Mouse (Mus musculus): ENCODE results near the gene Rtkn. TPM values are rescaled to one million over a fixed set of nuclear protein-coding genes. Genes with fewer than 3 reads are reported as not detected.

The Rtkn gene
- total and polyA plus RNA-seq, 2 experiments: 4.7 to 17.4 TPM

DNA sequence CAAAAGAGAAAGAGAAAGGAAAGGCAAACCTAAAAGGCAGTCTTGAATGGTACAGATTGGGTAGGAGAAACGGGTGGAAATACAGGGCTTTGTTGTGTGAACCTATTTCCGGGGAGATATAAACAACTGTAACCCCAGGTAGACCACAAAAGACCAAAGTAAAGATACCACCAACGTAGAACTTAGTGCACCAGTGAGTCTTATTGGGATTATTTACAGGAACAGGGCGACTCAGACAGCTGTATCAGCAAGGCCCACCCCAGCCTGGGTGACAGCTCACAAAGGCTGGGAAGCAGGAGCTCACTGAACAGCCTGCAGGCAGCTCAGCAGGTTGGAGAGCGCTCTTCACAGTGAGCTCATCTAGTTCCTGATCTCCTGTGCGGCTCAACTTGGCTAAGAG is 39.3 kb upstream of the Rtkn start:
- Histone ChIP-seq H3K79me2 (ENCODE audit: control insufficient read depth, insufficient read depth, low read length) (no peaks in the 10 kb centered on the region), H3K27ac (replicated peaks; ENCODE audit: insufficient read depth, low read depth, low read length) (no peak overlapping the region), H3K36me3 (ENCODE audit: control insufficient read depth, insufficient read depth, low read length) (no peaks in the 10 kb centered on the region), H3K27me3 (ENCODE audit: control insufficient read depth, insufficient read depth, low read length) (no peaks in the 10 kb centered on the region), H3K9ac (ENCODE audit: low read depth, low read length) (no peak overlapping the region), H3K4me1 (ENCODE audit: control insufficient read depth, insufficient read depth, low read length) (no peaks in the 10 kb centered on the region), H3K4me3 (ENCODE audit: insufficient read depth, low read depth, low read length) (no peak overlapping the region)
- no peak for TF ChIP-seq POLR2A (IDR thresholded peaks at IDR 0.05; ENCODE audit: extremely low read depth, insufficient read depth, low read length)
- no peak for TF ChIP-seq CTCF (IDR thresholded peaks at IDR 0.05; ENCODE audit: low read depth, low read length)
- DNase-seq (ENCODE audit: extremely low read depth, low read depth, low spot score): no peak
- 81% methylated on average over 6 of the region's 6 CpGs for WGBS

- DNase-seq (ENCODE audit: extremely low read depth, low read depth, low spot score): no peak
- H3K79me2 ChIP-seq (ENCODE audit: control insufficient read depth, insufficient read depth, low read length): no peaks in the 10 kb centered on the region
- WGBS: 83% methylated on average over 2 of the region's 2 CpGs
- H3K4me3 ChIP-seq (ENCODE audit: insufficient read depth, low read depth, low read length): no peak overlapping the region
- H3K9ac ChIP-seq (ENCODE audit: low read depth, low read length): no peak overlapping the region
- H3K27ac ChIP-seq (replicated peaks; ENCODE audit: insufficient read depth, low read depth, low read length): no peak overlapping the region
- H3K4me1 ChIP-seq (ENCODE audit: control insufficient read depth, insufficient read depth, low read length): peaks cover 11% of the 10 kb centered on the region
- H3K27me3 ChIP-seq (ENCODE audit: control insufficient read depth, insufficient read depth, low read length): no peaks in the 10 kb centered on the region
- TF ChIP-seq POLR2A (IDR thresholded peaks at IDR 0.05; ENCODE audit: extremely low read depth, insufficient read depth, low read length): no peak
- TF ChIP-seq CTCF (IDR thresholded peaks at IDR 0.05; ENCODE audit: low read depth, low read length): no peak
- no peaks in the 10 kb centered on the region for H3K36me3 ChIP-seq (ENCODE audit: control insufficient read depth, insufficient read depth, low read length)
Observed at GRCm38 (mm10) chr6:83098411-83098810, 36.9 kb upstream of the Rtkn start.

GRCm38 (mm10) chr6:83101316-83101687 is 34.0 kb upstream of the Rtkn start, which contains the start of the genes Ccdc142 and Gm42688:
TSS of gene Ccdc142 (plus strand) at chr6:83101601.
TSS of gene Gm42688 (plus strand) at chr6:83101617.
- Histone ChIP-seq H3K4me3 (ENCODE audit: insufficient read depth, low read depth, low read length) (peak within 1 kb of the TSS; percentile 67), H3K27ac (replicated peaks; ENCODE audit: insufficient read depth, low read depth, low read length) (peak within 1 kb of the TSS; percentile 53), H3K27me3 (ENCODE audit: control insufficient read depth, insufficient read depth, low read length) (no peaks in the 10 kb centered on the region), H3K4me1 (ENCODE audit: control insufficient read depth, insufficient read depth, low read length) (peaks cover 11% of the 10 kb centered on the region), H3K36me3 (ENCODE audit: control insufficient read depth, insufficient read depth, low read length) (no peaks in the 10 kb centered on the region), H3K9ac (ENCODE audit: low read depth, low read length) (peak within 1 kb of the TSS; percentile 81), H3K79me2 (ENCODE audit: control insufficient read depth, insufficient read depth, low read length) (no peaks in the 10 kb centered on the region)
- WGBS: 1% methylated on average over 25 of the region's 25 CpGs
- DNase-seq (ENCODE audit: extremely low read depth, low read depth, low spot score): peak; percentile 90
- TF ChIP-seq CTCF (IDR thresholded peaks at IDR 0.05; ENCODE audit: low read depth, low read length) (peak; percentile 64), POLR2A (IDR thresholded peaks at IDR 0.05; ENCODE audit: extremely low read depth, insufficient read depth, low read length) (peak; percentile 66; the same call in 1 of the 2 replicates)

GRCm38 (mm10) chr6:83101688-83102556 is 33.3 kb upstream of the Rtkn start:
- peak; percentile 61 for DNase-seq (ENCODE audit: extremely low read depth, low read depth, low spot score)
- Histone ChIP-seq H3K79me2 (ENCODE audit: control insufficient read depth, insufficient read depth, low read length) (no peaks in the 10 kb centered on the region), H3K27ac (replicated peaks; ENCODE audit: insufficient read depth, low read depth, low read length) (peak overlapping the region; percentile 53), H3K36me3 (ENCODE audit: control insufficient read depth, insufficient read depth, low read length) (no peaks in the 10 kb centered on the region), H3K9ac (ENCODE audit: low read depth, low read length) (peak overlapping the region; percentile 81), H3K4me3 (ENCODE audit: insufficient read depth, low read depth, low read length) (peak overlapping the region; percentile 67), H3K4me1 (ENCODE audit: control insufficient read depth, insufficient read depth, low read length) (peaks cover 11% of the 10 kb centered on the region), H3K27me3 (ENCODE audit: control insufficient read depth, insufficient read depth, low read length) (no peaks in the 10 kb centered on the region)
- under 1% methylated on average over 73 of the region's 74 CpGs for WGBS
- peak; percentile 45; the same call in 1 of the 2 replicates for TF ChIP-seq CTCF (IDR thresholded peaks at IDR 0.05; ENCODE audit: low read depth, low read length)
- no peak for TF ChIP-seq POLR2A (IDR thresholded peaks at IDR 0.05; ENCODE audit: extremely low read depth, insufficient read depth, low read length)

DNA sequence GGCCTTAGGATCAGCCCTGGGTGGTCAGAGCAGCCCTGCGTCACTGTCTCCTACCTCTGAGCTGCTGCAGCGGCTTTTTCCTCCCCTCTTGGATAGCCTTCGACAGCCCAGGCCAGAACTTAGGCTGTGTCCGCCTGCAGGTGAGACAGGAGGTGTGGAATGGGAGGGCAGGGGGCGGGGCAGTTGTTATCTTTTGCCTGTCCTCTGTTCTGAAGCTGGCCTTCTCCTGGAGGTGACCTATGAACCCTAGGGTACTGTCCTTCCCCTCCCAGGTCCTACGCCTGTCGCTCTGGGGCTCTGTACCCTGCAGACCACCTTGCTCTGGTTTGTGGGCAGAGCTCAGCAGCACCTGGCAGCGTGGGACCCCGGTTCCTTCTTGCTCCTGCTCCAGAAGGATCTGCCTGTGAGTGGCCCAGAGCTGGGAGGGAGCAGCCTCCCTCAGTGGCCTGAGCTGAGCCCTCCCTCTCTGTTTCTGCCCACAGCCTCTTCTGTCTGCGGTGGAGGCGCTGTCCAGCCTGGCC is 32.1 kb upstream of the Rtkn start:
- TF ChIP-seq POLR2A (IDR thresholded peaks at IDR 0.05; ENCODE audit: extremely low read depth, insufficient read depth, low read length): no peak
- peak; percentile 34; the same call in 1 of the 2 replicates for TF ChIP-seq CTCF (IDR thresholded peaks at IDR 0.05; ENCODE audit: low read depth, low read length)
- Histone ChIP-seq H3K27me3 (ENCODE audit: control insufficient read depth, insufficient read depth, low read length) (no peaks in the 10 kb centered on the region), H3K4me1 (ENCODE audit: control insufficient read depth, insufficient read depth, low read length) (peaks cover 17% of the 10 kb centered on the region), H3K36me3 (ENCODE audit: control insufficient read depth, insufficient read depth, low read length) (no peaks in the 10 kb centered on the region), H3K9ac (ENCODE audit: low read depth, low read length) (no peak overlapping the region), H3K79me2 (ENCODE audit: control insufficient read depth, insufficient read depth, low read length) (no peaks in the 10 kb centered on the region), H3K27ac (replicated peaks; ENCODE audit: insufficient read depth, low read depth, low read length) (0 out of 2 replicates have a peak overlapping the region, but pooled peaks have one; percentile 2), H3K4me3 (ENCODE audit: insufficient read depth, low read depth, low read length) (peak overlapping the region; percentile 1; the same call in 1 of the 2 replicates)
- peak; percentile 80 for DNase-seq (ENCODE audit: extremely low read depth, low read depth, low spot score)
- WGBS: 29% methylated on average over 11 of the region's 11 CpGs

Measured in liver, adult 2 months (tissue).